Mouse (Mus musculus) left cerebral cortex, postnatal 14 days (tissue): Measurements from ENCODE around the gene Gm8994. TPM values are rescaled to one million over a fixed set of nuclear protein-coding genes. Genes with fewer than 3 reads are reported as not detected.
A peak's percentile ranks its signal among the peaks of the same experiment; 100 is the strongest.
"Not testable (repeated sequence)": the region's sequence is repeated elsewhere in the genome, so short reads cannot be mapped to it uniquely, and the experiment has no call there.

Source experiments
- DNase-seq, 2 experiments: peaks; one replicate each; pipeline ENCODE4 v3.0.0; 2021 to 2022; ENCODE audit warnings: low spot score in 2 of 2, mixed read lengths in 1 of 2
- intact Hi-C: fragments of 180-260 bp; cut with DNase I; formaldehyde crosslinking; loops from one replicate; pipeline ENCODE4 v1.15.1; 2025
- long read RNA-seq, 2 experiments: library from polyadenylated mRNA; stranded (forward); transcript quantifications; one replicate each; pipeline ENCODE4 v2.0.0; 2021
- total RNA-seq, 2 experiments: library from RNA; stranded (reverse); gene quantifications; 2 replicates each; pipeline ENCODE4 v1.2.3; 2021

Gene Gm8994
- total RNA-seq: not detected
- long read RNA-seq, experiment 1: 0 reads
- long read RNA-seq, experiment 2: 0 reads

DNA sequence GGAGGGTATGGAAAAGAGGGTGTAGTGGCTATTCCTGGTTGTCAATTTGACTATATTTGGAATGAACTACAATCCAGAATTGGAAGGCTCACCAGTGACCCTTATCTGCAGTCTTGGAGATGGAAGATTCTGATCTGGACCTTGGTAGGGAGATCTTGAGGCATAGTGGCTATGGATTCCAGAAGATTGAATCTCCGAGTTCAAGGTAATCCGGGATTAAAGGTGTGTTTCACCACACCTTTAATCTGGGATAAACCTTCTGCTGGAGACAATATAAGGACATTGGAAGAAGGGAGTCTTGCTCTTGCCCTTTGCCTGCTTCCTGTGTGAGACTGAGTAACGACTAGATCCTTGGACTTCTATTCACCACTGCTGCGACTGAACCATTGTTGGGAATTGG lies at the start of gene Gm8994:
Gene Gm8994 (plus strand): TSS at position 301 of the 400 bp plus-strand sequence.
- DNase-seq: not testable (repeated sequence)
- intact Hi-C loops: loop anchor here (5.0 kb wide), 1 partner anchor 80 kb away; no protein-coding TSS in a partner anchor

DNA sequence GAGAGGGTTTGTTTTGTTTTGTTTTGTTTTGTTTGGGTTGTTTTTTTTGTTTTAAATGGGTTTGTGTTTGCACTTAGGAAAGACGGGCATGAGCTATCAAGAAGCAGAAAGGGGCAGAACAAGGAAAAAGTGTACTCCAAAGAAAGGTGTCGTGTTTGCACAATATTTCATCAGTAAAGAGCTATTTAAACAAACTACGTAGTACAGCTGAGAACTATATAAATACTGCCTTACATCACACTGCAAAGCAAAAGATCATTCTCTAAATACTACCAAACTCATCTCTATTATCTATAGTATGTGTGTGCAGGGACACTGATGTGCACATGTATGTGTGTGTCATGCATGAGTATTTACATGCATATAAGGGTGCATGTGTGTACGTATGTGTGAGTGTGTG lies 49.7 kb upstream of the Gm8994 start:
- DNase-seq: no peak
- intact Hi-C loops: no loop called here

DNA sequence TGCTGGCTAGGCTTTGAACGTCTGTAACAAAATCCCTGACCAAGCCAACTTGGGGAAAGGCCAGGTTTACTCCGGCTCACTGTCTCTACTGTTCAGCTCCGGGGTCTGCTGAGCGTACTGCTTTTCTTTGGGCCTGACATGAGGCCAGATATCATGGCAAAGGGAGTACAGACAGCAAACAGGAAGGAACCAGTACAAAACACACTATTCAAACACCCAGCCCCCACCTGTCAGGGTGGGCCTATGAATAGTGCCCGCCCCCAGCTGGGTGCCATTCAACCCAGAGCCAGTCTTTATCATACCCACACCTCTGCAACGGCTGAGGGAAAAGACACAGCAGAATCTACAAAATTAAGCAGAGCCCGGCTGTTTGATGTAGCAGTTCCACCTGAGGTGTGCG lies 42.8 kb upstream of the Gm8994 start:
- intact Hi-C loops: no loop called here
- DNase-seq: no peak

DNA sequence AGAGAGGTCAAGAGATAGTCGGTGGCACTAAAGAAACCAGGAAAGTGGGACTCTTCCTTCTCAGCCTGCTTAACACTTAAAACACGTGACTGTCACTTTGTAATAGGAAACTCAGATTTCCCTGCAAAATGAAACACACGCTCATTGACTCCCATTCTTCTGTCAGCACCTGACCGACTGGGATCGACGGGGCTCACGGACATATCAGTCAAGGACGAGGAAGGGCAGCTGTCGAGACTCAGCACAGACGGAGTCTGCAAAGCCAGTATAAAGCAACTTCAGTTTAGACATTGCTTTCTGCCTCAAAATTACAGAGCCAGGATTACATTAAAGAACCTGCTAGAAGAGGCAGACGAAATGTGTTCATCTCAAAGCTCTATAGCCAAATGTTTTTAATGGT lies 41.2 kb upstream of the Gm8994 start:
- DNase-seq: no peak
- intact Hi-C loops: no loop called here

DNA sequence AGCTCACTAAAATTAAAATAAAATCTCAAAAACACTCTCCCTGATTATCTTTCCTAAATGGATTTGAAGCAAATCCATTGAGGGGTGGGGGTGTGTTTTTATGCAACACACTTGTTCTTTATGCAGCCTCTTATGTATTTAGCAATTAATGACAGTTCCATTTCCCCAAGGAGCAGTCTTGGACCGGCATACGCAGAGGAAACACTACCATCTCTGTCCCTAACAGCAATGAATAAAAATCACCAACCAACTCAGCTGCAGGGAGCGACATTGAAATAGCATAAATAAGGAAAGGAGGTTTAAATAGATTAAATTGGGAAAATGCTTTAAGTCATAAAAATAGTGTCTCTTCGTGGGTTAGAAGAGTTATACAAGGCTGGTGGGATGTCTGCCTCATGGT lies 40.8 kb upstream of the Gm8994 start:
- no peak for DNase-seq
- intact Hi-C loops: no loop called here

DNA sequence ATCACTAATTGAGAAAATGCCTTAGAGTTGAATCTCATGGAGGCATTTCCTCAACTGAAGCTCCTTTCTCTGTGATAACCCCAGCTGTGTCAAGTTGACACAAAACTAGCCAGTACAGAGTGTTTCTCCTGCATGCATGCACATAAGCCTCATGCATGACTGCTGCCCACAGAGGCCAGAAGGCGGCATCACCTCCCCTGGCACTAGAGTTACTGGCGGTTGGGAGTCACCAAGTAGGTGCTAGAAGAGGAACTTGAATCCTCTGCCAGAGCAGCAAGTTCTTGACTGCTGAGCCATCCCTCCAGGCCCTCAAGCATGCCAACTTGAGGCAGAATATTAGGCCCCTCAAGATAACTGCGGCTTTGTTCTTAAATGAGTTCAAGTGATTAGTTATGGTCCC lies 35.9 kb upstream of the Gm8994 start:
- intact Hi-C loops: no loop called here
- no peak for DNase-seq

DNA sequence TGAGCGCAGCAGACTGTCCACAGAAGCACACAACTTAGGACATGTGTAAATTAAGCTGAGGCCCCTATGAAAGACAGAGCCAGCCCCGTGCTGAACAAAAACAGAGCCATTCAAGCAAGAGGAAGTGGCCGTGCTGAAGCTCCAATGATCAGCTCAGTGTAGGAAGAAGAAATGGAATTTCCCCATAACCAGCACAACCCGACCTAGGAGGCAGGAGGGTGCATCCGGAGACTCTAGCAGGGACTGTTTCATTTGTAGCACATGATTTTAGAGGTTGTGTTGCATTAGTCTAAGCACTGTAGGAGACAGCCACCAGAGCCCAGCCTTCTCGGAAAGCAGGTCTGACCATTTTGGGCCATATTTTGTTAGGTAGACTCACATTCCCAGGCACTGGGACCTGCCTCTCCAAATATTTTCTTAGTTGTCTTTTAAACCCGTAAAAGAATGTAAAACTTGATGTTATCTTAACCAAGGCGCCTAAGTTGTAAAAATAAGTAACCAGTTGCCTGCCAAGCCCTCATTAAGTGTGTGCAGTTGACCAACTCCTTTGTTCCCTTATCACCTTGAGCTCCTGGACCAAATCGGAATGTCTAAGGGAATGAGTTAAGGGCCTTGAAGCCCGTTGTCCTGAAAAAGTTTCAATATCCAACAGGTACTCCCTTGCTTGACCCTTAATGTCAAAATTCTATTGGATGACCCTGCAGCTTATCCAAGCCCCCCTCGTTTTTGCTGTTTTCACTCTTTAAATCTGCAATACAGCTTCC lies 35.2 kb upstream of the Gm8994 start:
- intact Hi-C loops: no loop called here
- no peak for DNase-seq

DNA sequence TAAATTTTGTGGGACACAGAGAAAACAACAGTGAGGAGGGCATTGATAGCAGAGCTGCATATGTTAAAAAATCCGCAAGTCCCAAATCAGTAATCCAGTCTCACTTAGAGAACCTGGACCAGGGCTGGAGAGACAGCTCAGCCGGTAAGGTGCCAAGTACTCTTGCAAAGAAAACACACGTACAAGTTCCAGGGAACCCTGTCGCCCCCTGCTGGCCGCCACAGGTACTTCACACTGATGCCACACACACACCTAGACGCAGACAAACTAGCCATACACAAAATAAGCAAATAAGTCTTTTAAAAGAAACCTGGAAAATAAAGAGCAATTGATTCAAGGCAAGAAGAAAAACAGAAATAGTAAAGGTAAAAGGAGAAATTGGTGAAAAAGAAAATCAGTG lies 33.6 kb upstream of the Gm8994 start:
- intact Hi-C loops: no loop called here
- no peak for DNase-seq

DNA sequence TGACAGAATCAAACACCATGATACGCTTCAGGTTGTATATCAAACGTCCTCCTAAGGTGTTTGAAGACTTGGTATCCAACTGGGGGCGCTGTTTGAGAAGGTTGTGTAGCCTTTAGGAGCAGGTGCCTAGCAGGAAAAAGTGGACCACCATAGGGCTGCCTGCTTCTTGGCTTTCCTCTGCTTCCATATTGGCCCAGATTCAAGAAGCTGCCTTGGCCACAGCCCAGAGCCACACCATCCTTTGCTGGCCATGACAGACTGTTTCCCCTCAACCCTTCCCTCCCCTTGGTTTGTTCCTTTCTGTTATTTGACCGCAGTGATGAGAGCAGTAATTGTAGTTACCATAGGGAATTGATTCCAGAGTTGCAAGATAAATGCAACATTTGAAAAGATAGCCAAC lies 31.5 kb upstream of the Gm8994 start:
- intact Hi-C loops: no loop called here
- no peak for DNase-seq

DNA sequence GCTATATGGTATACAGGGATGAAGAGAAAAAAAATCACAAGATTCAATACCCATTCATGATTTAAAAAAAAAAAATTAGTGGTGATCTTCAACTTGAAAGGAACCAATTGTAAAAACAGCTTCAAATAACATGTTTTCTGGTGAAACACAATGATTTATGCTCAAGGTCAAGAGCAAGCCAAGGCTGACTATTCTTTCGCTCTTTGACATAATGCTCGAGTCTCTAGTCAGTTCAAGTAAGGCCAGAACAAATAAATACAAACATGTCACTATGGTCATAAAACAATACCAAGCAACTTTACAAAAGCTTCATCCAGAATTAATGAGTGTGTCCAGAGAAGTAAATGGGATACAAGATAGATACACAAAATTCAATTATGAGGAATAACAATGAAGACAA lies 31.1 kb upstream of the Gm8994 start:
- DNase-seq: no peak

DNA sequence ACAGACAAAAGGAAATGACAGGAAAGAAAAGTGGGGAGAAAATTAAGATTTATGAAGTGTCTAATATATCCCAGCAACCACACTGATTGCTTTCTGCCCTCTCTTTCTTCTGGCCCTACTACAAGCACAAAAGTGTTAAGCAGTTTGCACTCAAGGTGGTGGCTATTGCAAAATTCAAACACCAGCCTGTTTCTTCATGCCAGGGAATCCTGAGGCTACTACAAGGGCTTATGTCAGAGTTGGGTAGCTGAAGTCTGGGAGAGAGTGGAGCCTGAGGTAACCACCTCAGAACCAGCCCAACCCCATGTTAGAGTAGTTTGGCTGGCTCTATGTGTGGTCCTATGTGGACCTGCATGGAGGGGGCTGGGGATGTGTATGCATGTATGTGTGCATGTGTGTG lies 23.8 kb upstream of the Gm8994 start:
- no peak for DNase-seq
- intact Hi-C loops: loop anchor here (5.0 kb wide), 1 partner anchor 39 kb away; no protein-coding TSS in a partner anchor

More for the DNA sequence above, 31.1 kb upstream of the Gm8994 start:
- intact Hi-C loops: no loop called here

DNA sequence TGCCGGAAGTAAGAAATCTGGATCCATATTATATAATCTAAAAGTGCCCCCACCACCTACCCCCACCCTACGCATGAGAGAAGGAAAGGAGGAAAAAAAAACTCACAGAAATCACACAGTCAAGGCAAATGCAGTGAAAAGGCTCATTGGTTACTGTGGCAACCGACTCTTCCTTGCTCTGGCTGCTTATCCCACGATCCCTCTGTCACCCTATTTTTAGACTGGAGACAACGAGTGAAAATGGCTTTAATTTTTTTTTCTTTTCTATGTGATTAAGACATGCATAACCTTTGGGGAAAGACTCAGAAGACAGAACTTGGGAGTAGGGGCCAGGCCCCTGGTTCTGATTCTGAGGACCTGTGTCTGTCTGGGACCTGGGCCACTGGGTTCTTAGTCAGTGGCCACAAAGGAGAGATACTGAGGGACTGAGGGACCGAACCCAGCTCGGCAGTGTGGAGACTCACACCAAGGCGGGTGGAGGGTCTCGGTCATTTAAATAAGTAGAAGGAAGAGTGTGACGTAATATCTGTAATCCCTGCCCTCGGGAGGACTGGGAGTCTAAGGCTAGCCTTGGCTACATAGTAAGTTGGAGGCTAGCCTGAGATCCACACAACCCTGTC lies 22.9 kb upstream of the Gm8994 start:
- intact Hi-C loops: loop anchor here (5.0 kb wide), 1 partner anchor 38 kb away; no protein-coding TSS in a partner anchor
- peak; percentile 57 to 91 for DNase-seq

DNA sequence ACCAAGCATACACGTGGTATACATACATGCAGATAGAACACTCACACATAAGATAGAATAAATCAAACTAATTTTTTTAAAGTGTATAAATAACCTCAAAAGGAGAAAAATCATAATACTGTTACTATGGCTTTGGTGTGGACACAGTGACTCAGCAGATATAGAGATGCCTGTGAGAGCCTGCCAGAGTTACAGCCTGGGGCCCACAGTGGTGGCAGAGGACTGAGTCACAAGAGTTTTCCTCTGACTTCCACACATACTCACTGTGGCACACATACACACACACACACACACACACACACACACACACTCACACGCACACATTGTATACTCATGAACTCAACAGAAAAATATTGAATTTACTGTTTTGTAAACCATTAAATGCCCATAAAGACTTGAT lies 17.9 kb upstream of the Gm8994 start:
- no peak for DNase-seq
- intact Hi-C loops: loop anchor here (5.0 kb wide), 1 partner anchor 137 kb away; the partner anchor contains the start of gene Grin2b

DNA sequence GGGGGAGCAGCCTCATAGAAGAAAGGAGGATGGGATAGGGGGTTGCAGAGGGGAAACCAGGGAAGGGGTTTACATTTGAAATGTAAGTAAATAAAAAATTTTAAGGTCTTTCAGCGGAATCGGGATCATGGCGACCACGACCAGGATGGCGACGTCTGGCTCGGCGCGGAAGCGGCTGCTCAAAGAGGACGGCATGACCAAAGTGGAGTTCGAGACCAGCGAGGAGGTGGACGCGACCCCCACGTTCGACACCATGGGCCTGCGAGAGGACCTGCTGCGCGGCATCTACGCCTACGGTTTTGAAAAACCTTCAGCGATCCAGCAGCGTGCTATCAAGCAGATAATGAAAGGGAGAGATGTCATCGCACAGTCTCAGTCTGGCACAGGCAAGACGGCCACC lies 1.1 kb downstream of the Gm8994 start:
- intact Hi-C loops: loop anchor here (5.0 kb wide), 1 partner anchor 79 kb away; no protein-coding TSS in a partner anchor
- DNase-seq: not testable (repeated sequence)

DNA sequence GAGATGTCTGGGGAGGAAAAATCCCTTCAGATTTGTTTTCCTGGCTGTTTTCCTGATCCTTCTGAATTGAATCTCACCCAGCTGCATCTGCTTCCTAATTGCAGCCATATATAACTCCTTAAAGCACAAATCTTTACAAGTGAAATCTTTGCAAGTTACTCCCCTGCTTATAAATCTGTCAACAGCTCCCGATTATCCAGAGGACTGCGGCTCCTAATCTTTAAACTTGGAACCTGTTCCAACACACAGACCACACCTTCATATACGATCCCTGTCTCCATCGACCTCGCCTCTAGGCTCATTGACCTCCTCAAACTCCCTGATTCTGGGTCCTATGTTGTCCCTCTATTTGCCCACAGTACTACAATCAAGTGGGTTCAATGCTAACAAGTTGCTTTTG lies 13.3 kb downstream of the Gm8994 start:
- DNase-seq: no peak
- intact Hi-C loops: loop anchor here (5.0 kb wide), 2 partner anchors 38 to 98 kb away; no protein-coding TSS in a partner anchor

DNA sequence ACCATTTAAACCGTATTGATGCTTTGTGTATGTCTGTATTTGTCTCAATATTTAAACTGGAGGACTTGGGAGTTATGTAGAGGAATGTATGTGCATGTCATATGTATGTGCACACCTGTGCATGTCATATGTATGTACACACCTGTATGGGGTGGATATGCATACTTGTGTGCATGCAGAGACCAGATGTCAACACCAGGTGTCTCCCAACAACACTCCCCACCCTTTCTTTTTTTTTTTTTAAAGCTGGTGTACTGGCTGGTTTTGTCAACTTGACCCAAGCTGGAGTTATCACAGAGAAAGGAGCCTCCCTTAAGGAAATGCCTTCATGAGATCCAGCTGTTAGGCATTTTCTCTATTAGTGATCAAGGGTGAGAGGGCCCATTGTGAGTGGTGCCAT lies 13.8 kb downstream of the Gm8994 start:
- no peak for DNase-seq
- intact Hi-C loops: loop anchor here (5.0 kb wide), 2 partner anchors 39 to 99 kb away; no protein-coding TSS in a partner anchor

DNA sequence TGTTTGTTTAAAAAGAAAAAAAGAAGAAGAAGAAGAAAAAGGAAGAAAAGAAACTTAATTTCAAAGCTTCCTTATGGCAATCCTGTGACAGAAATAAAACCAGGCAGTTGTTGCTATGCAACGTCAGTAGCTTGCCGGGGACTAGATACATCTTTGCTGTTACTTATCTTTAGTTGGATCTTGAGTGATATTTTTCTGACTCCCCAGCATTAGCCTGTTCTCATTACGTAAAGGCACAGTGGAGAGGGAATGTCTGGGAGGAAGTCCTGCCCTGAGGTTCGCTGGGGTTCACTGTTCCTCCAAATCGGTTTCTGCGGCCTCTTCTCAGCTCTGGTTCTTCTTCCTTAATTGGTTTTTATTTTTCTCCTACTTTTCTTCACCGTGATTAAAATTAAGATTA lies 16.5 kb downstream of the Gm8994 start:
- intact Hi-C loops: loop anchor here (5.0 kb wide), 2 partner anchors 42 to 102 kb away; no protein-coding TSS in a partner anchor
- DNase-seq: no peak

DNA sequence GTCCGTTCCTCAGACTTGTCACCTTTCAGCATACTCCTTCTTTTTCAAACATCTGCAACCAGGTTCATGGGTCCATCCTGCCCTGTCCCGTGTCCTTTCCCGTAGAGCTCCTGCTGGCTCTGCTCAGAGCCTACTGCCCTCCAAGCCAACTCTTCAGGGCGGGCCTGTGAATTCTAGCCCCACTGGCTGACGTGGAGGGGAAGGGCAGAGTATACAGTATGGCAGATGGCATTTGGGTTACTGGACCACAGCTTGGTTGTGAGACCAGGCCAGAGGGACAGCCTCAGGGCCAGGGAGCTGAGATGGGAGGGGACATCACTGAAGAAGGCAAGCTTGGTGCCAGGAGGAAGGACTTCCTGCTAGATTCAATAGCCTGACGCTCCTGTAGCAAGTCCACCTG lies 17.7 kb downstream of the Gm8994 start:
- DNase-seq: no peak
- intact Hi-C loops: no loop called here

DNA sequence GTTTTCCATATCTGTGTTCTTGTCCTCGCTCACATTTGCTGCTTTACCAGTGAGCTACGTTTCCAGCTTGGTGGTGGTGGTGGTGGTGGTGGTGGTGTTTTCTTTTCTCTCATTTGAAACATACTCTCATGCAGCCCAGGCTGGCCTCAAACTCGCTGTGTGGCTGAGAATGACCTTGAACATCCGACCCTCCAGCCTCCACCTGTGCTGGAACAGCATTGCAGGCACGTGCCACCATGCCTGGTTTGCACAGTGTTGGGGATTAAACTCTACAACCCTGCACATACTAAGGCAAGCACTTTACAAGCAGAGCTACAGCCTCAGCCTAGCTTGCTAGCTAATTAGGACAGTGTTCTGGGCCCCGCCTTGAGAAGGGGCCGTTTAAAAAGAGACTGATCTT lies 18.3 kb downstream of the Gm8994 start:
- intact Hi-C loops: no loop called here
- DNase-seq: no peak

DNA sequence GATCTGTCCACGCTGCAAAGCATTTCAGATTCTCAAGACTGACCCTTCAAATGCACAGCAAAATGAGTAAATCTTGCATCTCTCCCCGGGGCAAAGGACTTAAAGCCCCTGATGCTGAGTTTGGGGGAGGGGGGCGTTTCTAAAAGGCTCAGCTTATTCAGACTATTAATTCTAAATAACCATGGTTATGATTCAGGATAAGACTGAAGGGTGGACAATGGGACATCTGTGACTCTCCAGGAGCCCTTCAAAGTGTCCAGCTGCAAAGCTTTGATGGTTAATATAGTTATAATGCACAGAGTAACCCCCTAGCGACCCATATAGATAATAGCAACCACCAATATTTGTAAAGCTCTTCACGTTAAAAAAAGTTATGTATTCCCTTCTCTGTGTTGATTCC lies 19.7 kb downstream of the Gm8994 start:
- intact Hi-C loops: no loop called here

DNA sequence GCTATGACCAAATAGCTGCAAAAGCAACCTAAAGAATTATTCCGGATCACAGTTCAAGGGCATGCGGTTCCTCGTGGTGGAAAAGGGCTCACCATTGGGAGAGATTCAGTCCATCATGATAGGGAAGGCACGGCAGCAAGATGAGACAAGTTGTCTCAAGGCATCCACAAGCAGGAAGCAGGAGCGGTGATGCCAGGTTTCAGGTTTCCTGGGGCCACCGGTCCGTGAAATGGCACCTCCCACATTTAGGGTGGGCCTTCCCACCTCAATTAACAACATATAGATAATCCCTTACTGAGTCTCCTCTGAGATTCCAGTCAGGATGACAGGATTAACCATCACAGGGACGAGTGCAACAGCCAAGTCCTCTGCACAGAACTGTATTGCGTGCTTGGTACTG lies 20.3 kb downstream of the Gm8994 start:
- no peak for DNase-seq
- intact Hi-C loops: no loop called here

More for the DNA sequence above, 19.7 kb downstream of the Gm8994 start:
- DNase-seq: no peak
